Mouse (Mus musculus) G1E (cell line): ENCODE measurements around the gene Pi16. TPM values are rescaled to one million over a fixed set of nuclear protein-coding genes. Genes with fewer than 3 reads are reported as not detected.

Experiments
- ATAC-seq: 2 replicates; pipeline ENCODE4 v1.8.0; 2016; ENCODE audit warnings: mild to moderate bottlenecking; ENCODE audit not compliant: insufficient number of reproducible peaks, poor library complexity, low FRiP score, severe bottlenecking; ENCODE audit errors: extremely low read depth
- DNase-seq: peaks from one replicate; pipeline ENCODE4 v3.0.0; 2012; ENCODE audit warnings: low spot score
- H3K27me3 ChIP-seq: 2 replicates; pipeline ENCODE4 v1.6.1; 2012; ENCODE audit warnings: mild to moderate bottlenecking, low read length, inconsistent platforms; ENCODE audit not compliant: insufficient read depth
- H3K36me3 ChIP-seq: replicated peaks from 2 replicates; pipeline ENCODE3; 2012; ENCODE audit warnings: mild to moderate bottlenecking, inconsistent platforms
- H3K4me1 ChIP-seq: 2 replicates; pipeline ENCODE4 v1.6.1; 2012; ENCODE audit warnings: low read depth, low read length, inconsistent platforms, mixed read lengths; ENCODE audit not compliant: insufficient read depth
- H3K4me3 ChIP-seq: 2 replicates; pipeline ENCODE4 v1.5.1; 2012; ENCODE audit warnings: low read depth, mild to moderate bottlenecking, inconsistent platforms, low read length, moderate library complexity, mixed read lengths
- H3K9me3 ChIP-seq: replicated peaks from 2 replicates; pipeline ENCODE4 v1.6.1; 2012; ENCODE audit warnings: inconsistent platforms
- CTCF ChIP-seq: IDR thresholded peaks from 2 replicates; pipeline ENCODE4 v1.5.1; 2012; ENCODE audit warnings: low read depth, low read length, inconsistent platforms, mixed read lengths
- GATA1 ChIP-seq: IDR thresholded peaks from 2 replicates; pipeline ENCODE4 v1.6.1; 2012; ENCODE audit warnings: borderline replicate concordance, low read length, inconsistent platforms, mixed read lengths
- GATA2 ChIP-seq: IDR thresholded peaks from 2 replicates; pipeline ENCODE4 v1.6.1; 2012; ENCODE audit warnings: low read depth, low read length, inconsistent platforms, borderline replicate concordance
- POLR2AphosphoS5 ChIP-seq: IDR thresholded peaks from 2 replicates; pipeline ENCODE4 v1.6.1; 2012; ENCODE audit warnings: low read depth, low read length, inconsistent platforms; ENCODE audit not compliant: insufficient replicate concordance
- TAL1 ChIP-seq: conservative IDR thresholded peaks from 2 replicates; pipeline ENCODE4 v1.6.1; 2012; ENCODE audit warnings: low read depth, low read length, inconsistent platforms, mixed read lengths
- polyA plus RNA-seq: library from polyadenylated mRNA; stranded (reverse); fragments of >175 nt; gene quantifications from 2 replicates; pipeline ENCODE4 v1.2.3, GENCODE M21; 2012
- total RNA-seq, 2 experiments: library from RNA; stranded (forward) in 1 of 2; stranded (reverse) in 1 of 2; fragments of 200-1000 nt in 1 of 2; fragments of >200 nt in 1 of 2; fragmentation: Nextera tagmentation in 1 of 2; gene quantifications; 2 replicates each; pipeline ENCODE4 v1.2.3; 2014 to 2017

The Pi16 gene
- total and polyA plus RNA-seq, 3 experiments = 2.5 to 7.5 (median 5.5) TPM

- H3K27me3 ChIP-seq = peaks cover 2% of the 10 kb centered on the region; the same call in 1 of the 2 replicates
- peak; percentile 64 for DNase-seq
- peaks cover 99% of the 10 kb centered on the region for H3K36me3 ChIP-seq
Observed at GRCm38 (mm10) chr17:29340406-29341261, 23.2 kb downstream of the Pi16 start.

DNA sequence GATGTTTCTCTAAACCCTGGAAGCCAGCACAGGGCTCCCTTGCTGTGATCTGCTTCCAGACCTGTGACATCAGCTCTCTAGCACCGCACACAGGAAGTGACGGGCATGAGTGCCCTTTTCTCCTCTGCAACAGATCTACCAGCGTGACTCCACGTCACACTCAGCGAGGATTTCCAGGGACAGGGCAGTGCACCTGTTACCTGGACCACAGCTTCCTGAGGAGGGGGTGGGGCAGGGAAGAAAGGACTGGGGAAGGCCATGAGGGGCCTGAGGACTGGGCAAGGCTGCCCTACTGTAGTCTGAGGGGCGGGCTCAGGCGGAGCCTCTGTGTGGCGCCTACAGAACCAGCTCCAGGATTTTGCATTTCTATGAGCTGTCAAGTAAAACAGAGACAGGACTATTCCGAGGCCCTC lies 24.1 kb downstream of the Pi16 start:
- ATAC-seq = no peak; the same call in 1 of the 2 replicates
- peaks cover 66% of the 10 kb centered on the region for H3K4me1 ChIP-seq
- H3K27me3 ChIP-seq = peaks cover 2% of the 10 kb centered on the region; the same call in 1 of the 2 replicates
- peak; percentile 72 for DNase-seq
- TF ChIP-seq POLR2AphosphoS5 = no peak
- no peak for TF ChIP-seq TAL1
- TF ChIP-seq GATA1 = no peak
- TF ChIP-seq GATA2 = no peak
- no peak for TF ChIP-seq CTCF
- no peaks in the 10 kb centered on the region for H3K9me3 ChIP-seq
- peak overlapping the region; percentile 54; the same call in 1 of the 2 replicates for H3K4me3 ChIP-seq
- peaks cover 93% of the 10 kb centered on the region for H3K36me3 ChIP-seq

More at GRCm38 (mm10) chr17:29340406-29341261, 23.2 kb downstream of the Pi16 start:
- Histone ChIP-seq H3K4me3 (peak overlapping the region; percentile 54; the same call in 1 of the 2 replicates), H3K4me1 (peaks cover 56% of the 10 kb centered on the region), H3K9me3 (no peaks in the 10 kb centered on the region)
- ATAC-seq = peak; percentile 18; the same call in 1 of the 2 replicates
- no peak for TF ChIP-seq CTCF
- peak; percentile 21; the same call in 1 of the 2 replicates for TF ChIP-seq TAL1
- no peak for TF ChIP-seq POLR2AphosphoS5
- no peak for TF ChIP-seq GATA1
- no peak for TF ChIP-seq GATA2

- DNase-seq (peak; percentile 29), ATAC-seq (no peak)
- H3K27me3 ChIP-seq = peaks cover 2% of the 10 kb centered on the region; the same call in 1 of the 2 replicates
- H3K4me1 ChIP-seq = peaks cover 69% of the 10 kb centered on the region
- TF ChIP-seq CTCF (no peak), GATA1 (no peak), TAL1 (no peak), GATA2 (no peak), POLR2AphosphoS5 (no peak)
- H3K9me3 ChIP-seq = no peaks in the 10 kb centered on the region
- H3K36me3 ChIP-seq = peaks cover 86% of the 10 kb centered on the region
- H3K4me3 ChIP-seq = peak overlapping the region; percentile 54; the same call in 1 of the 2 replicates
Observed at GRCm38 (mm10) chr17:29342010-29342910, 24.8 kb downstream of the Pi16 start.

DNA sequence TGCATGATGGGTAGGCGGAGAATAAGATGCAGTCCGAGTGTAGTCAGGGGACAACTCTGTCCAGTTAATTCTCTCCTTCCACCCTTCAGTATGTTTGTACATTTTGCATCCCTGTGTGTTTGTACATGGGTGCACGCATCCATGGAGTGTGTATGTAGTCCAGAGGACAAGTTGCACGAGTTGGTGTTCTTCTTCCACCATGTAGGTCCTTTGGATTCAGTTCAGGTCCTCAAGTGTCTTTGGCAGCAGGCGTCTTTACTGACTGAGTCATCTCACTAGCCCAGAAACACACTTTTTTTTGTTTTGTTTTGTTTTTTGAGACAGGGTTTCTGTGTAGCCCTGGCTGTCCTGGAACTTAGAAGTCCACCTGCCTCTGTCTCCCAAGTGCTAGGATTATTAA lies 25.8 kb downstream of the Pi16 start:
- peaks cover 72% of the 10 kb centered on the region for H3K4me1 ChIP-seq
- DNase-seq (no peak), ATAC-seq (no peak)
- TF ChIP-seq POLR2AphosphoS5 = no peak
- TF ChIP-seq TAL1 = no peak
- no peak for TF ChIP-seq GATA1
- TF ChIP-seq GATA2 = no peak
- no peak for TF ChIP-seq CTCF
- no peak overlapping the region for H3K4me3 ChIP-seq
- H3K9me3 ChIP-seq = no peaks in the 10 kb centered on the region
- H3K27me3 ChIP-seq = peaks cover 2% of the 10 kb centered on the region; the same call in 1 of the 2 replicates
- peaks cover 76% of the 10 kb centered on the region for H3K36me3 ChIP-seq

DNA sequence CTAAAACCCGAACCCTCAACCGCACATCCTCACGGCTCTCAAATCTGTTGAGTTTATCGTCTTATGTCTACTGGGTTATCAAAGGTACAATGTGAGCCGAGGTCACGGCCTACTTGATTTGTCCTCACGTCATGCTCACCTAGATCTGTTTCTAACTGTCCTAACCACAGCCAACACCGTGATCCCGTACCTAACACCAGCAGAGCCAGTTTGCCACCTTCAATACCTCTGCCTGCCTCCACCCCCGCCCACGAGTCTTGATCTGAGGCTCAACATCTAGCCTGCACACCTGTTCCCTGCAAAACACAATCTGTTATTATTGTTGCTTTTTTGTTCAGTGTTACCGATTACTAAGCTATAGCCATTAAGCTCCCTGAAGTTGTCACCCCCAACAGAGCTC lies 27.8 kb downstream of the Pi16 start:
- no peak for ATAC-seq
- peaks cover 63% of the 10 kb centered on the region for H3K4me1 ChIP-seq
- H3K36me3 ChIP-seq = peaks cover 56% of the 10 kb centered on the region
- H3K27me3 ChIP-seq = peaks cover 2% of the 10 kb centered on the region; the same call in 1 of the 2 replicates
- TF ChIP-seq POLR2AphosphoS5 = no peak
- TF ChIP-seq GATA1 = no peak
- no peaks in the 10 kb centered on the region for H3K9me3 ChIP-seq
- no peak for DNase-seq
- H3K4me3 ChIP-seq = no peak overlapping the region
